Mouse (Mus musculus): ENCODE results near the gene Asb4. TPM values are rescaled to one million over a fixed set of nuclear protein-coding genes. Genes with fewer than 3 reads are reported as not detected.
A peak's percentile ranks its signal among the peaks of the same experiment; 100 is the strongest.

Asb4 gene
- polyA plus RNA-seq, 1 experiment from 2014 or later = 25.7 TPM

- DNase-seq (ENCODE audit: low spot score) = no peak
- no peak overlapping the region for H3K27ac ChIP-seq (replicated peaks)
- WGBS = 85% methylated on average over 2 of the region's 2 CpGs
- H3K4me1 ChIP-seq = no peaks in the 10 kb centered on the region
- H3K36me3 ChIP-seq = no peaks in the 10 kb centered on the region
- H3K4me3 ChIP-seq = no peak overlapping the region
- no peaks in the 10 kb centered on the region for H3K27me3 ChIP-seq (ENCODE audit: low read depth, poor library complexity, severe bottlenecking)
- H3K9me3 ChIP-seq (replicated peaks) = no peaks in the 10 kb centered on the region
Observed at GRCm38 (mm10) chr6:5433887-5434286, 50.7 kb downstream of the Asb4 start.

GRCm38 (mm10) chr6:5437757-5438156 lies 54.6 kb downstream of the Asb4 start:
- Histone ChIP-seq H3K4me1 (peaks cover 5% of the 10 kb centered on the region), H3K27me3 (ENCODE audit: low read depth, poor library complexity, severe bottlenecking) (no peaks in the 10 kb centered on the region), H3K36me3 (no peaks in the 10 kb centered on the region), H3K27ac (replicated peaks) (no peak overlapping the region), H3K4me3 (no peak overlapping the region), H3K9me3 (replicated peaks) (no peaks in the 10 kb centered on the region)
- 48% methylated on average over 4 of the region's 4 CpGs for WGBS
- DNase-seq (ENCODE audit: low spot score) = no peak

GRCm38 (mm10) chr6:5441221-5441620 lies 58.0 kb downstream of the Asb4 start:
- Histone ChIP-seq H3K36me3 (no peaks in the 10 kb centered on the region), H3K4me3 (no peak overlapping the region), H3K27me3 (ENCODE audit: low read depth, poor library complexity, severe bottlenecking) (no peaks in the 10 kb centered on the region), H3K9me3 (replicated peaks) (no peaks in the 10 kb centered on the region), H3K4me1 (peaks cover 15% of the 10 kb centered on the region), H3K27ac (replicated peaks) (no peak overlapping the region)
- WGBS = 90% methylated on average over 6 of the region's 6 CpGs
- no peak for DNase-seq (ENCODE audit: low spot score)

GRCm38 (mm10) chr6:5442316-5443085 lies 59.3 kb downstream of the Asb4 start:
- H3K4me3 ChIP-seq = peak overlapping the region; percentile 27
- DNase-seq (ENCODE audit: low spot score) = peak; percentile 34
- H3K27me3 ChIP-seq (ENCODE audit: low read depth, poor library complexity, severe bottlenecking) = no peaks in the 10 kb centered on the region
- no peaks in the 10 kb centered on the region for H3K36me3 ChIP-seq
- peaks cover 21% of the 10 kb centered on the region for H3K4me1 ChIP-seq
- H3K27ac ChIP-seq (replicated peaks) = peak overlapping the region; percentile 38
- 7% methylated on average over 14 of the region's 14 CpGs for WGBS
- no peaks in the 10 kb centered on the region for H3K9me3 ChIP-seq (replicated peaks)

- Histone ChIP-seq H3K27me3 (ENCODE audit: low read depth, poor library complexity, severe bottlenecking) (no peaks in the 10 kb centered on the region), H3K4me1 (peaks cover 29% of the 10 kb centered on the region), H3K36me3 (no peaks in the 10 kb centered on the region), H3K4me3 (peak overlapping the region; percentile 27; the same call in 1 of the 2 replicates), H3K9me3 (replicated peaks) (no peaks in the 10 kb centered on the region), H3K27ac (replicated peaks) (peak overlapping the region; percentile 38)
- DNase-seq (ENCODE audit: low spot score) = no peak
- 22% methylated on average over 13 of the region's 13 CpGs for WGBS
Observed at GRCm38 (mm10) chr6:5443104-5443863, 60.1 kb downstream of the Asb4 start.

- H3K9me3 ChIP-seq (replicated peaks) = no peaks in the 10 kb centered on the region
Observed at GRCm38 (mm10) chr6:5444331-5444898, 61.2 kb downstream of the Asb4 start.

GRCm38 (mm10) chr6:5447013-5447412 lies 63.8 kb downstream of the Asb4 start:
- Histone ChIP-seq H3K4me3 (no peak overlapping the region), H3K27ac (replicated peaks) (peak overlapping the region; percentile 69), H3K36me3 (no peaks in the 10 kb centered on the region), H3K27me3 (ENCODE audit: low read depth, poor library complexity, severe bottlenecking) (no peaks in the 10 kb centered on the region), H3K9me3 (replicated peaks) (no peaks in the 10 kb centered on the region), H3K4me1 (peaks cover 31% of the 10 kb centered on the region)
- 88% methylated on average over 4 of the region's 4 CpGs for WGBS
- DNase-seq (ENCODE audit: low spot score) = no peak

More at GRCm38 (mm10) chr6:5444331-5444898, 61.2 kb downstream of the Asb4 start:
- no peaks in the 10 kb centered on the region for H3K27me3 ChIP-seq (ENCODE audit: low read depth, poor library complexity, severe bottlenecking)
- H3K27ac ChIP-seq (replicated peaks) = no peak overlapping the region
- H3K36me3 ChIP-seq = no peaks in the 10 kb centered on the region
- peaks cover 31% of the 10 kb centered on the region for H3K4me1 ChIP-seq
- no peak for DNase-seq (ENCODE audit: low spot score)
- H3K4me3 ChIP-seq = no peak overlapping the region
- 95% methylated on average over 5 of the region's 5 CpGs for WGBS

- Histone ChIP-seq H3K27me3 (ENCODE audit: low read depth, poor library complexity, severe bottlenecking) (no peaks in the 10 kb centered on the region), H3K36me3 (no peaks in the 10 kb centered on the region), H3K4me3 (no peak overlapping the region), H3K4me1 (peaks cover 28% of the 10 kb centered on the region), H3K9me3 (replicated peaks) (no peaks in the 10 kb centered on the region), H3K27ac (replicated peaks) (peak overlapping the region; percentile 69)
- peak; percentile 26 for DNase-seq (ENCODE audit: low spot score)
- WGBS = 17% methylated on average over 6 of the region's 6 CpGs
Observed at GRCm38 (mm10) chr6:5447546-5447945, 64.4 kb downstream of the Asb4 start.

GRCm38 (mm10) chr6:5448396-5448795 lies 65.2 kb downstream of the Asb4 start:
- H3K4me1 ChIP-seq = peaks cover 20% of the 10 kb centered on the region
- no peaks in the 10 kb centered on the region for H3K9me3 ChIP-seq (replicated peaks)
- 58% methylated on average over 4 of the region's 4 CpGs for WGBS
- DNase-seq (ENCODE audit: low spot score) = no peak
- H3K4me3 ChIP-seq = no peak overlapping the region
- peak overlapping the region; percentile 69; the same call in 1 of the 2 replicates for H3K27ac ChIP-seq (replicated peaks)
- no peaks in the 10 kb centered on the region for H3K36me3 ChIP-seq
- no peaks in the 10 kb centered on the region for H3K27me3 ChIP-seq (ENCODE audit: low read depth, poor library complexity, severe bottlenecking)

- Histone ChIP-seq H3K4me1 (peaks cover 16% of the 10 kb centered on the region), H3K27ac (replicated peaks) (no peak overlapping the region), H3K4me3 (no peak overlapping the region), H3K9me3 (replicated peaks) (no peaks in the 10 kb centered on the region), H3K27me3 (ENCODE audit: low read depth, poor library complexity, severe bottlenecking) (no peaks in the 10 kb centered on the region), H3K36me3 (no peaks in the 10 kb centered on the region)
- DNase-seq (ENCODE audit: low spot score) = no peak
- WGBS = 92% methylated on average over 5 of the region's 5 CpGs
Observed at GRCm38 (mm10) chr6:5449878-5450277, 66.7 kb downstream of the Asb4 start.

GRCm38 (mm10) chr6:5455836-5456235 lies 72.7 kb downstream of the Asb4 start:
- no peak overlapping the region for H3K4me3 ChIP-seq
- no peaks in the 10 kb centered on the region for H3K27me3 ChIP-seq (ENCODE audit: low read depth, poor library complexity, severe bottlenecking)
- H3K27ac ChIP-seq (replicated peaks) = no peak overlapping the region
- WGBS = 86% methylated on average over 3 of the region's 3 CpGs
- H3K9me3 ChIP-seq (replicated peaks) = no peaks in the 10 kb centered on the region
- H3K4me1 ChIP-seq = no peaks in the 10 kb centered on the region
- DNase-seq (ENCODE audit: low spot score) = no peak
- no peaks in the 10 kb centered on the region for H3K36me3 ChIP-seq

GRCm38 (mm10) chr6:5470480-5471318 lies 87.5 kb downstream of the Asb4 start:
- Histone ChIP-seq H3K4me3 (no peak overlapping the region), H3K9me3 (replicated peaks) (0 out of 2 replicates have a peak, but pooled peaks cover 6% of the 10 kb centered on the region), H3K27me3 (ENCODE audit: low read depth, poor library complexity, severe bottlenecking) (no peaks in the 10 kb centered on the region), H3K4me1 (peaks cover 6% of the 10 kb centered on the region), H3K27ac (replicated peaks) (no peak overlapping the region), H3K36me3 (no peaks in the 10 kb centered on the region)
- DNase-seq (ENCODE audit: low spot score) = no peak
- 76% methylated on average over 10 of the region's 10 CpGs for WGBS
